Mouse (Mus musculus) embryonic facial prominence, embryonic 11.5 days (tissue): ENCODE results near the gene Cand2. TPM values are rescaled to one million over a fixed set of nuclear protein-coding genes. Genes with fewer than 3 reads are reported as not detected.

Experiments used
- ATAC-seq: fragments of 200-750 bp; cut with Nextera tagmentation; replicated peaks from 2 replicates; pipeline ENCODE4 v1.8.0; 2017; ENCODE audit warnings: low read depth; ENCODE audit not compliant: insufficient number of reproducible peaks, low FRiP score, low TSS enrichment
- DNase-seq: peaks from one replicate; pipeline ENCODE4 v3.0.0-alpha.2; 2015; ENCODE audit warnings: low spot score
- H3K27ac ChIP-seq: fragments of 300-500 bp; sonication (generic); replicated peaks from 2 replicates; pipeline ENCODE4 v1.5.1; 2014; ENCODE audit warnings: mild to moderate bottlenecking, low read depth, low read length, control low read depth
- H3K27me3 ChIP-seq: fragments of 300-500 bp; sonication (generic); 2 replicates; pipeline ENCODE4 v1.6.1; 2014; ENCODE audit warnings: mild to moderate bottlenecking, low read length, moderate library complexity, mixed read lengths; ENCODE audit not compliant: control insufficient read depth, insufficient read depth
- H3K36me3 ChIP-seq: fragments of 300-500 bp; sonication (generic); replicated peaks from 2 replicates; pipeline ENCODE4 v1.6.1; 2014; ENCODE audit warnings: low read depth, mild to moderate bottlenecking, low read length, moderate library complexity, mixed read lengths; ENCODE audit not compliant: control insufficient read depth, insufficient read depth
- H3K4me1 ChIP-seq: fragments of 300-500 bp; sonication (generic); 2 replicates; pipeline ENCODE4 v1.6.1; 2014; ENCODE audit warnings: low read length, mixed read lengths; ENCODE audit not compliant: control insufficient read depth, insufficient read depth
- H3K4me2 ChIP-seq: fragments of 300-500 bp; sonication (generic); 2 replicates; pipeline ENCODE4 v1.6.1; 2014; ENCODE audit warnings: low read depth, mild to moderate bottlenecking, control low read depth, low read length, moderate library complexity
- H3K4me3 ChIP-seq: fragments of 300-500 bp; sonication (generic); 2 replicates; pipeline ENCODE4 v1.5.1; 2014; ENCODE audit warnings: low read depth, low read length, control low read depth
- H3K9ac ChIP-seq: fragments of 300-500 bp; sonication (generic); replicated peaks from 2 replicates; pipeline ENCODE4 v1.6.1; 2014; ENCODE audit warnings: mild to moderate bottlenecking, control low read depth, low read length
- H3K9me3 ChIP-seq: fragments of 300-500 bp; sonication (generic); replicated peaks from 2 replicates; pipeline ENCODE4 v1.6.1; 2016; ENCODE audit warnings: mild to moderate bottlenecking, low read length, inconsistent platforms, mixed read lengths; ENCODE audit not compliant: control insufficient read depth
- WGBS: fragments of 180-500 bp; shearing (Covaris S2); extraction: QIAGEN DNeasy Blood & Tissue Kit; methylation state at CpG from one replicate; pipeline ENCODE4 v1.1.7; 2014; 5-methylcytosine and 5-hydroxymethylcytosine counted together
- polyA plus RNA-seq: library from polyadenylated mRNA; unstranded; fragments of >200 nt; fragmentation: Nextera tagmentation; extraction: Ambion mirVana; gene quantifications from 2 replicates; pipeline ENCODE4 v1.2.1, GENCODE M21; 2014

Cand2 gene
- polyA plus RNA-seq, 1 experiment from 2014 or later = 36.2 TPM

DNA sequence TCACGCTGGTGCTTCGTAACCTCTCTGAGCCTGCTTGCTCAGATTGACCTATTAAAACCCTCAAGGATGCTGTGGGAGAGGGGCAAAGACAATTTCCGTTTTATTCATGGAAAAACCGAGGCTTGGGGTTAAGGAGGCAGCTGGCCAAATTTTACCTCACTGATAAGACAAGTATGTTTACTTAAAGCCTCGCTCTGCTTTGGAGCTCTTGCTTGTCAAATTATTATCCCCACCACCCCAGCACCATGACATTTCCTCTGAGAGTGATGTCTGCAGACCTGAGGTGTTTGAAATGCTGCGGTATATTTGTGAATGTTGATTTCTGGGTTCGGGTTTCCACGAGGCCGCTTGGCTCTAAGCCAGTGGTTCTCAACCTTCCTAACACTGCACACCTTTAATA, 2.0 kb downstream of the Cand2 start:
- H3K4me1 ChIP-seq = peaks cover 9% of the 10 kb centered on the region
- H3K9me3 ChIP-seq = no peaks in the 10 kb centered on the region
- DNase-seq (no peak), ATAC-seq (no peak)
- H3K27me3 ChIP-seq = no peaks in the 10 kb centered on the region
- H3K4me3 ChIP-seq = peak overlapping the region; percentile 85
- no peaks in the 10 kb centered on the region; the same call in 1 of the 2 replicates for H3K36me3 ChIP-seq
- peak overlapping the region; percentile 94 for H3K9ac ChIP-seq
- H3K4me2 ChIP-seq = peak overlapping the region; percentile 90
- WGBS = 67% methylated on average over 9 of the region's 9 CpGs
- no peak overlapping the region for H3K27ac ChIP-seq

DNA sequence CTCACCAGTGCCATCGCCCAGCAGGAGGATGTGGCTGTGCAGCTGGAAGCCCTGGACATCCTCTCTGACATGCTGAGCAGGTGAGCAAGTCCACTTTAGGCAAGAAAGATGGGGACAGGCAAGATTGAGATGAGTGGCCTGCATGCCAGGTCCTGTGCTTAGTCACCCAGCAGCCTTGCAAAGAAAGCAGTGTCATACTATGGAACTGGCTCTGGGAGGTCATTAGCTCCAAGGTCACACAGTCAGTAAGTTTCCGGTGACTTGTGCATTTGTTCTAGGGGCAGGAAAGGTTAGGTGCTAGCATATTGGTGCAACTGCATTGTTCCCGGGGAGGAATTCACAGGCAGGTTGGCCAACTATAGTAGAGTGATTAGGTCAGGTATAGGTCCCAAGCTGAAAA, 8.4 kb downstream of the Cand2 start:
- H3K4me3 ChIP-seq = no peak overlapping the region
- no peak overlapping the region for H3K27ac ChIP-seq
- no peaks in the 10 kb centered on the region for H3K4me1 ChIP-seq
- no peak for ATAC-seq
- no peak for DNase-seq
- no peak overlapping the region for H3K4me2 ChIP-seq
- H3K27me3 ChIP-seq = no peaks in the 10 kb centered on the region
- H3K9me3 ChIP-seq = no peaks in the 10 kb centered on the region
- peaks cover 20% of the 10 kb centered on the region for H3K36me3 ChIP-seq
- no peak overlapping the region for H3K9ac ChIP-seq
- 96% methylated on average over 3 of the region's 3 CpGs for WGBS

DNA sequence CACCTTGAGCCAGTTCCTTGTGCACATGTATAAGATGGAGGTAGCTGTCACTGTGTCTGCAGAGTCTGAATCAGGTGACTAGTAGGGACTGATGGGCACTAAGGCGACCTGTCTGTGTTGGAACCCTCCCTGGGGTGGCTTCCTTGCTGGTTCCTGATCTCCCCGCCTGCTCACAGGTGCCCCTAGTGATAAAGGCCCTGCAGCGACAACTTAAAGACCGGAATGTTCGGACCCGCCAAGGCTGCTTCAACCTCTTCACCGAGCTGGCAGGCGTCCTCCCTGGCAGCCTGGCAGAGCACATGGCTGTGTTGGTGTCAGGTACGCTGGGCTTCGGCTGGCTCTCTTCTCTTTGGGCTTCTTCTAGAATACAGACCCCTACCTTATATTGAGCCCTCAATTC, 16.7 kb downstream of the Cand2 start:
- 84% methylated on average over 10 of the region's 10 CpGs for WGBS
- no peaks in the 10 kb centered on the region for H3K4me1 ChIP-seq
- H3K9me3 ChIP-seq = no peaks in the 10 kb centered on the region
- ATAC-seq (no peak), DNase-seq (no peak)
- H3K4me3 ChIP-seq = no peak overlapping the region
- no peaks in the 10 kb centered on the region for H3K27me3 ChIP-seq
- H3K9ac ChIP-seq = no peak overlapping the region
- peaks cover 40% of the 10 kb centered on the region for H3K36me3 ChIP-seq
- H3K27ac ChIP-seq = no peak overlapping the region
- H3K4me2 ChIP-seq = no peak overlapping the region

DNA sequence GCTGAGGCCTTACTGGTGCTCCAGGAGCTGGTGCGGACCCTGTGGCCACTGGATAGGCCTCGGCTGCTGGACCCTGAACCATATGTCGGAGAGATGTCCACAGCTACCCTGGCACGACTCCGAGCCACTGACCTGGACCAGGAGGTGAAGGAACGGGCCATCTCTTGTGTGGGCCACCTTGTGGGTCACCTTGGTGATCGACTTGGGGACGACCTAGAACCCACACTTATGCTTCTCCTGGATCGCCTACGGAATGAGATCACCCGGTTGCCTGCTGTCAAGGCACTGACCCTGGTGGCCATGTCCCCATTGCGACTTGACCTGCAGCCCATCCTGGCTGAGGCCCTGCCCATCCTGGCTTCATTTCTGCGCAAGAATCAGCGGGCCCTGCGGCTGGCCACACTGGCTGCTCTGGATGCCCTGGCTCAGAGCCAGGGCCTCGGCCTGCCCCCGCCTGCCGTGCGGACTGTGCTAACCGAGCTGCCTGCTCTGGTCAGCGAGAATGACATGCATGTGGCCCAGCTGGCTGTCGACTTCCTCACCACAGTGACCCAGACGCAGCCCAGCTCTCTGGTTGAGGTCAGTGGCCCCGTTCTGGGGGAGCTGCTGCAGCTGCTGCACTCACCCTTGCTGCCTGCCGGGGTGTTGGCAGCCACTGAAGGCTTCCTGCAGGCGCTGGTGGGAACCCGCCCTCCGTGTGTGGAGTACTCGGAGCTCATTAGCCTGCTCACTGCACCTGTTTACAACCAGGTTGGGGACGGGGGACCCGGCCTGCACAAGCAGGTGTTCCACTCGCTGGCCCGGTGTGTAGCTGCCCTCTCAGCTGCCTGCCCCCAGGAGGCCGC, 17.7 kb downstream of the Cand2 start:
- Histone ChIP-seq H3K27me3 (no peaks in the 10 kb centered on the region), H3K4me2 (no peak overlapping the region), H3K27ac (no peak overlapping the region), H3K9ac (no peak overlapping the region), H3K36me3 (peaks cover 41% of the 10 kb centered on the region), H3K9me3 (no peaks in the 10 kb centered on the region), H3K4me1 (no peaks in the 10 kb centered on the region), H3K4me3 (no peak overlapping the region)
- WGBS = 89% methylated on average over 34 of the region's 34 CpGs
- DNase-seq (no peak), ATAC-seq (no peak)

DNA sequence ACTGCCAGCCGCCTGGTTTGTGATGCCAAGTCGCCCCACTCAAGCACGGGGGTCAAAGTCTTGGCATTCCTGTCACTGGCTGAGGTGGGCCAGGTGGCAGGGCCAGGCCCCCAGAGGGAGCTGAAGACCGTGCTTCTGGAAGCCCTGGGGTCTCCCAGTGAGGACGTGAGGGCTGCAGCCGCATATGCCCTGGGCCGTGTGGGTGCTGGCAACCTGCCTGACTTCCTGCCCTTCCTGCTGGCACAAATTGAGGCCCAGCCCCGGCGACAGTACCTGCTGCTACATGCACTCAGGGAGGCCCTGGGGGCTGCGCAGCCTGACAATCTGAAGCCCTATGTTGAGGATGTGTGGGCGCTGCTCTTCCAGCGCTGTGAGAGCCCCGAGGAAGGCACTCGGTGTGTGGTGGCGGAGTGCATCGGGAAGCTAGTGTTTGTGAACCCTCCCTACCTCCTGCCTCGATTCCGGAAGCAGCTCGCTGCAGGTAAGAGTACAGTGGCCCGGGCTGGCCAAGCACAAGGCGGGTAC, 18.4 kb downstream of the Cand2 start:
- 93% methylated on average over 21 of the region's 21 CpGs for WGBS
- Histone ChIP-seq H3K4me1 (no peaks in the 10 kb centered on the region), H3K4me3 (no peak overlapping the region), H3K36me3 (peaks cover 42% of the 10 kb centered on the region), H3K9me3 (no peaks in the 10 kb centered on the region), H3K4me2 (no peak overlapping the region), H3K9ac (no peak overlapping the region), H3K27me3 (no peaks in the 10 kb centered on the region), H3K27ac (no peak overlapping the region)
- DNase-seq (no peak), ATAC-seq (no peak)

DNA sequence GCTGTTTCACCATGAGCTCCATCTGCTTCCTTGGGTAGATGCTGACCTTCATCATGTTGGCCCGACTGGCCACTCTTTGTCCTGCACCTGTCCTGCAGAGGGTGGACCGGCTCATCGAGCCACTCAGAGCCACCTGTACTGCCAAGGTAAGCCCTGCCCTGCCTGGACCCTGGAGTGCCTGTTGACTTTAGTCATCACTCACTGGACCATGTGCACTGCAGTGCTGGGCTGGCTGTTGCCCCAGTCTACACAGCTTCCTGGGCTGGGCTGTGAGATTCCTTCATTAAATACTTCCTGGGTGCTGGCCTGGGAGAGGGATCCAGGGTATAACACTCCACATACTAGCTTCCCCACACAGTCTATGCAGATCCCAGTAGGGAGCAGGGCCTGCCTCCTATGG, 27.5 kb downstream of the Cand2 start:
- Histone ChIP-seq H3K36me3 (peaks cover 33% of the 10 kb centered on the region), H3K9me3 (no peaks in the 10 kb centered on the region), H3K27ac (no peak overlapping the region), H3K4me1 (no peaks in the 10 kb centered on the region; the same call in 1 of the 2 replicates), H3K4me2 (no peak overlapping the region), H3K9ac (no peak overlapping the region), H3K27me3 (no peaks in the 10 kb centered on the region), H3K4me3 (no peak overlapping the region)
- no peak for ATAC-seq
- no peak for DNase-seq
- WGBS = 98% methylated on average over 3 of the region's 3 CpGs

DNA sequence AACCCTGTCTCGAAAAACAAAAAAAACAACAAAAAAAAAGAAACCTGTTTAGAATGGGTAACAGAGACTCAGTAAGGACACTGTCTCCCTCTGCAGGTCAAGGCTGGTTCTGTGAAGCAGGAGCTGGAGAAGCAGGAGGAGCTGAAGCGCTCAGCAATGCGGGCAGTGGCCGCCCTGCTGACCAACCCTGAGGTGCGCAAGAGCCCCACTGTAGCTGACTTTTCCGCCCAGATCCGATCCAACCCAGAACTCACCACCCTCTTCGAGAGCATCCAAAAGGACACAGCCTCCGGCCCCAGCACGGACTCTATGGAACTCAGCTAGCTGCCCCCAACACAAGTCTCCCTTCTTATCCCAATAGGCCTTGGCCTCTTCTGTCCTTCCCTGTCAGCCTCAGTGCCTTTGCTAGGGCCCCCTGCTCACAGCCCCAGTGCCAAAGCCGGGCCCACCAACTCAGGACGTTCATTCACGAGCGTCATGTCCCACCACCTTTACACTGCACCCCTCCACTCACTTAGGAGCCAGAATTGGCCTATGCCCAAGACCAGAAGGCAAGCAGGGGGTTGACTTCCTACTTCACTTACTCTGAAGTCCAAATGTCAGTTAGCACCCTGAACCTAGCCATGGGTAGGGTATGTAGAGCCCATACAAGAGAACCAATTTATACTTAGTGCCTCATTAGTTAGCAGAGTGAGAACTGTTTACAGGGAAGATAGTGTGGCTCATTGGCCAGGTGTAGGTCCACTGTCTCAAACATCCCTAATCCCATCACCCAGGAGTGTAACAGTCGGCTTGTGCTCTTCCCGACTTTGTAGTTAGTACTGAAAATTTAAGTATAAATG, 29.4 kb downstream of the Cand2 start:
- H3K27ac ChIP-seq = no peak overlapping the region
- DNase-seq (peak; percentile 77), ATAC-seq (peak; percentile 41)
- H3K9ac ChIP-seq = no peak overlapping the region
- 47% methylated on average over 16 of the region's 16 CpGs for WGBS
- no peaks in the 10 kb centered on the region; the same call in 1 of the 2 replicates for H3K4me1 ChIP-seq
- H3K4me3 ChIP-seq = no peak overlapping the region
- H3K4me2 ChIP-seq = no peak overlapping the region
- peaks cover 32% of the 10 kb centered on the region for H3K36me3 ChIP-seq
- no peaks in the 10 kb centered on the region for H3K9me3 ChIP-seq
- no peaks in the 10 kb centered on the region for H3K27me3 ChIP-seq
